Mouse (Mus musculus): Measurements from ENCODE around the gene Chst10. TPM values are rescaled to one million over a fixed set of nuclear protein-coding genes. Genes with fewer than 3 reads are reported as not detected.

Chst10 gene
- total RNA-seq (2021) = under 1 TPM; 0.17 to 0.26 TPM
- long read RNA-seq, experiment 1 = 0 reads
- long read RNA-seq, experiment 2 = 0 reads

GRCm38 (mm10) chr1:38897431-38898248 lies at the start of gene Chst10:
Gene Chst10, minus strand, starts transcription at chr1:38898161.
- DNase-seq = peak; percentile 61
- TF ChIP-seq CTCF (IDR thresholded peaks at IDR 0.05) = no peak
- intact Hi-C loops (cut with DNase I) = no loop called here
- H3K27ac ChIP-seq = peak within 1 kb of the TSS; percentile 8; the same call in 1 of the 2 replicates
- H3K4me3 ChIP-seq = peak within 1 kb of the TSS; percentile 78

GRCm38 (mm10) chr1:38939608-38940007 lies 41.6 kb upstream of the Chst10 start:
- no peak overlapping the region for H3K27ac ChIP-seq
- H3K4me3 ChIP-seq = no peak overlapping the region
- no peak for TF ChIP-seq CTCF (IDR thresholded peaks at IDR 0.05)
- DNase-seq = no peak
- intact Hi-C loops (cut with DNase I) = no loop called here

GRCm38 (mm10) chr1:38938849-38939248 lies 40.9 kb upstream of the Chst10 start, which contains the start of gene Nms:
Gene Nms, plus strand, starts transcription at chr1:38939149.
- H3K27ac ChIP-seq = no peak within 1 kb of the TSS
- no peak within 1 kb of the TSS for H3K4me3 ChIP-seq
- no peak for TF ChIP-seq CTCF (IDR thresholded peaks at IDR 0.05)
- DNase-seq = no peak
- intact Hi-C loops (cut with DNase I) = no loop called here

- H3K4me3 ChIP-seq = no peak overlapping the region
- DNase-seq = peak; percentile 22
- H3K27ac ChIP-seq = no peak overlapping the region
- intact Hi-C loops (cut with DNase I) = no loop called here
- TF ChIP-seq CTCF (IDR thresholded peaks at IDR 0.05) = peak; percentile 52
Observed at GRCm38 (mm10) chr1:38936780-38937179, 38.8 kb upstream of the Chst10 start.

- DNase-seq = no peak
Observed at GRCm38 (mm10) chr1:38934668-38935067, 36.7 kb upstream of the Chst10 start.

GRCm38 (mm10) chr1:38930767-38931166 lies 32.8 kb upstream of the Chst10 start:
- intact Hi-C loops (cut with DNase I) = no loop called here
- DNase-seq = no peak
- no peak for TF ChIP-seq CTCF (IDR thresholded peaks at IDR 0.05)
- Histone ChIP-seq H3K4me3 (no peak overlapping the region), H3K27ac (no peak overlapping the region)

More at GRCm38 (mm10) chr1:38934668-38935067, 36.7 kb upstream of the Chst10 start:
- Histone ChIP-seq H3K4me3 (no peak overlapping the region), H3K27ac (no peak overlapping the region)
- intact Hi-C loops (cut with DNase I) = no loop called here
- peak; percentile 40 for TF ChIP-seq CTCF (IDR thresholded peaks at IDR 0.05)

- no peak overlapping the region for H3K4me3 ChIP-seq
- intact Hi-C loops (cut with DNase I) = no loop called here
- TF ChIP-seq CTCF (IDR thresholded peaks at IDR 0.05) = no peak
- DNase-seq = no peak
- no peak overlapping the region for H3K27ac ChIP-seq
Observed at GRCm38 (mm10) chr1:38929468-38929867, 31.5 kb upstream of the Chst10 start.

GRCm38 (mm10) chr1:38928996-38929395 lies 31.0 kb upstream of the Chst10 start:
- no peak for TF ChIP-seq CTCF (IDR thresholded peaks at IDR 0.05)

GRCm38 (mm10) chr1:38903985-38904384 lies 6.0 kb upstream of the Chst10 start:
- intact Hi-C loops (cut with DNase I) = no loop called here
- no peak for DNase-seq

More at GRCm38 (mm10) chr1:38928996-38929395, 31.0 kb upstream of the Chst10 start:
- intact Hi-C loops (cut with DNase I) = no loop called here
- Histone ChIP-seq H3K27ac (no peak overlapping the region), H3K4me3 (no peak overlapping the region)
- DNase-seq = no peak

GRCm38 (mm10) chr1:38902571-38902970 lies 4.6 kb upstream of the Chst10 start:
- no peak for DNase-seq
- no peak overlapping the region for H3K4me3 ChIP-seq
- no peak for TF ChIP-seq CTCF (IDR thresholded peaks at IDR 0.05)
- no peak overlapping the region for H3K27ac ChIP-seq
- intact Hi-C loops (cut with DNase I) = no loop called here

More at GRCm38 (mm10) chr1:38903985-38904384, 6.0 kb upstream of the Chst10 start:
- no peak overlapping the region for H3K4me3 ChIP-seq
- TF ChIP-seq CTCF (IDR thresholded peaks at IDR 0.05) = no peak
- no peak overlapping the region for H3K27ac ChIP-seq

GRCm38 (mm10) chr1:38893081-38893480 lies 4.9 kb downstream of the Chst10 start:
- H3K4me3 ChIP-seq = no peak overlapping the region
- TF ChIP-seq CTCF (IDR thresholded peaks at IDR 0.05) = no peak
- no peak for DNase-seq
- intact Hi-C loops (cut with DNase I) = no loop called here
- H3K27ac ChIP-seq = no peak overlapping the region

GRCm38 (mm10) chr1:38891444-38891843 lies 6.5 kb downstream of the Chst10 start:
- Histone ChIP-seq H3K27ac (no peak overlapping the region), H3K4me3 (no peak overlapping the region)
- no peak for TF ChIP-seq CTCF (IDR thresholded peaks at IDR 0.05)
- intact Hi-C loops (cut with DNase I) = no loop called here
- no peak for DNase-seq

- H3K27ac ChIP-seq = no peak overlapping the region
- no peak overlapping the region for H3K4me3 ChIP-seq
- TF ChIP-seq CTCF (IDR thresholded peaks at IDR 0.05) = no peak
- intact Hi-C loops (cut with DNase I) = no loop called here
- no peak for DNase-seq
Observed at GRCm38 (mm10) chr1:38888803-38889202, 9.2 kb downstream of the Chst10 start.

Measured in gastrocnemius, adult 2 months (tissue).